Mouse (Mus musculus) MEL-GATA-1-ER (cell line): ENCODE measurements around the gene Babam2.
A peak's percentile ranks its signal among the peaks of the same experiment; 100 is the strongest.
"Not testable (repeated sequence)": the region's sequence is repeated elsewhere in the genome, so short reads cannot be mapped to it uniquely, and the experiment has no call there.

Source experiments
- DNase-seq: peaks from one replicate; pipeline ENCODE4 v3.0.0-alpha.2; 2012; ENCODE audit warnings: low read depth; ENCODE audit errors: extremely low read depth

Babam2 gene

DNA sequence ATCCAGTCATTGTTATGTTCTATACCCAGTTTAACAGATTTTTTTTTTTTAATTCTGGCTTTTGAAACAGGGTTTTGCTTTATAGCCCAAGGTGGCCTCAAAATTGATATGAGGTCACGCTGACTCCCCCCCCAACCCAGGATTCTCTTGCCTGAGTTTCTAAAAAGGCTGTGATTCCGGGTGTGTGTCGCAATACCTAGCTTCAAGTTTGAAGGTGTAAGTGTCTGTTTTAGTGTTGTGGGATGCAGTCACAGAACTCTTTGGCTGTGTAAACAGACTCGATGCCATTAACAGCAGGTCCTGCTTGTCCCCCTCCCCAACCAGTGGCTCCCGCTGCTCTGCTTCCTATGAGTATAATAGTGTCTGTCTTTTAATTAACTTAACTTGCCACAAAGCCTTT, 84.1 kb downstream of the Babam2 start:
- DNase-seq: no peak

DNA sequence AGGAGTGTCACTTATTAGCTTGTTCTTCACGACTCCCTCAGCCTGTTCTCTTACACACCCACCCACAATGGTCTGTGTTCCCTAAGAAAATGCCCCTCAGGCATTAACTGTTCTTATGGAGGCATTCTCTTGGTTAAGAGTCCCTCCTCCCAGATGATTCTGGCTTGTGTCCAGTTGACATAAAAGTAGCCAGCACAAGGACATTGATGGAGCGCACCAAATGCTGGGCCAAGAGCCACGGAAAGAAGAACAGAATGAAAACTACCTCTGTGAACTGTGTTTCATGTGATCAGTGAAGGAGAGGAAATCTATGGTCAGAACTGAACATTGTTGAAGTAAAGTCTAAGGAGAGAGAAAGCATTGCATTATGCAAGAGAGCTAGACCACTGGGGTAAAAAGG, 89.7 kb downstream of the Babam2 start:
- no peak for DNase-seq

GRCm38 (mm10) chr5:31787622-31788021, 90.1 kb downstream of the Babam2 start:
- no peak for DNase-seq

- no peak for DNase-seq
Measured at GRCm38 (mm10) chr5:31792338-31792737, 94.9 kb downstream of the Babam2 start.

DNA sequence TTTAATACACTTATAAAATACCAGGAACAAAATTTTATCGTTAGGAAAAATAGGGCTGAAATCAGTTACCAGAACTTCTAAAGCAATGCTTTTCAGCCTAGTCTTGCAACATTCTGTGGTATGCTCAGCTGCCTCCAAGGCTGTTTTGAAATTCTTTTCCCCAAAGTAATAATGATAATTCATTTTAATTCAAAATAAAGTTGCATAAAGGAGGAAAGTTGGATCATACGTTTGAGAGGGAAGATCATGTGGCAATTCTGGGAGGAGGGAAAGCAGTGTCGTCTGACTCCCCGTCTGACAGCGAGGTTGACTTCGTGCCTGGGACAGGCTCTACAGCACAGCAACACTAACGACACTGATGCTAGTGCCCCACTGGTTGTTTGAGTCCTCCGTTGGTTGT, 95.4 kb downstream of the Babam2 start:
- no peak for DNase-seq

DNA sequence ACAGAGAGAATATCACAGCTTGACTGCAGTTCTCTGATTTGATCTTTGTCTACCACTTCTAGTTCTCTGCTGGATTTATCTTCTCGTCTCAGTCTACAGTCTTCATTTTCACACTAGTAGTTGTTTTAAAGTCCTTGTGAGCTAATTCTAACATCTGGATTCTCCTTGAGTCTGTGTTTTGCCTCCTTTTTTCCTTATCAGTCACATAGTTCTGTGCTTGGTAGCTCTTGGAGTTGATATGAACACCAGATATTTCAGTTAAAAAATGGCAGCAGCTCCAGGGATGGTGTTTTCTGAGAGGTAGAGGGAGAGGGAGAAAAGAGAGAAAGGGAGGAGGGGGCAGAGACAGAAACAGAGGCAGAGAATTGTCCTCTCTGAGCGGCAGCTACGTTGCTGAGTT, 97.9 kb downstream of the Babam2 start:
- DNase-seq: no peak

DNA sequence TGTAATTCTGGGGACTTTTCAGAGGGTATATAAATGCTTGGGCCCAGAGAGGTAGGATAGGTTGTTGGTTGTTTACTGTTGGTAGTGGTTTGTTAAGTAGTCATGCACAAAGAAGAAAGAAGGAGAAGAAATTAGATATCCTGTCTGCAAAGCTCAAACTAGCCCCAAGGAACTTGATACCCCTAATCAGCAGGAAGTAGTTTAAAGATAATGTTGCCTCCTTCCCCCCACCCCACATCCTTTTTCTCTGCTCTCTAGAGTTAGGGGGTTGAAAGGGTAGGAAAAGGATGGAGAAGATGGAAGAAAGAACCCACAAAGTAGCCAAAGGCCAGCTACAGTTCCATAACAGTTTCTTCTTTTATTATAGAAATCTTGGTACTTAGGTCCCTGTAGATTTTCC, 99.5 kb downstream of the Babam2 start:
- DNase-seq: no peak

GRCm38 (mm10) chr5:31804211-31804610, 106.7 kb downstream of the Babam2 start:
- DNase-seq: not testable (repeated sequence)

DNA sequence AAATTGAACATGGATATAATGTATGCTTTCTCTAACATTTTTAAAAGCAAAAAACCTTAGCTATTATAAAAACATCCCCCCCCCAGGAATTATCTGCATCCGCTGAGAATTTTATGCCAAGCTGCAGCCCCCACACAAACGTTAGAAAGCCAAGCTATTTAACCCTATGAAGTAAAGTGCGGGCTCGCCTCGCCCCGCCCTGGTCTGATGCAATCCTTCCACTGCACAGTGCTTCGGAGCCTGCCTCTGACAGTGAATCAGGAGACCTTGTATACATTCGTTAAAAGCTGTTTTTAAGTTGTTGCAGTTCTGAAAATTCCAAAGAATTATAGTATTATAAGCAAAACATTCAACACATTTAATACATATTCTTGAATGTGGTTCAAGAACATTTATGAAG, 107.3 kb downstream of the Babam2 start:
- DNase-seq: no peak

DNA sequence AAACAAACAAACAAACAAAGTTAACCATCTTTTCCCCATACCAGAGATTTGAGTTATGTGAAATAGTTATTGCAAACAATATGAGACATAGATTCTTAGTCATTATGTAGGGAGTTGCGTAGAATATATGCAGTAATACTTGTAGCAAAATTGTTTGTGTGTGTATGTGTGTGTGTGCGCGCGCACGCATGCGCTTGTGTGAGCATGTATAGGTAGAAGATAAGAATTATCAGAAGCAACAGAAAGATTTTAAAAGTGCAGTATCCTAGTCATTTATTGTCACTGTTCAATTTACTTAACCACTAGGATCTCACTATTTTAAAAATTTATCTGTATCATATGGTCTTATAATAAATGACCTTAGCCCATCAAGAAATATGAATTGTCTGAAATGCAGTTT, 109.8 kb downstream of the Babam2 start:
- DNase-seq: no peak

GRCm38 (mm10) chr5:31808271-31808670, 110.8 kb downstream of the Babam2 start:
- DNase-seq: no peak

DNA sequence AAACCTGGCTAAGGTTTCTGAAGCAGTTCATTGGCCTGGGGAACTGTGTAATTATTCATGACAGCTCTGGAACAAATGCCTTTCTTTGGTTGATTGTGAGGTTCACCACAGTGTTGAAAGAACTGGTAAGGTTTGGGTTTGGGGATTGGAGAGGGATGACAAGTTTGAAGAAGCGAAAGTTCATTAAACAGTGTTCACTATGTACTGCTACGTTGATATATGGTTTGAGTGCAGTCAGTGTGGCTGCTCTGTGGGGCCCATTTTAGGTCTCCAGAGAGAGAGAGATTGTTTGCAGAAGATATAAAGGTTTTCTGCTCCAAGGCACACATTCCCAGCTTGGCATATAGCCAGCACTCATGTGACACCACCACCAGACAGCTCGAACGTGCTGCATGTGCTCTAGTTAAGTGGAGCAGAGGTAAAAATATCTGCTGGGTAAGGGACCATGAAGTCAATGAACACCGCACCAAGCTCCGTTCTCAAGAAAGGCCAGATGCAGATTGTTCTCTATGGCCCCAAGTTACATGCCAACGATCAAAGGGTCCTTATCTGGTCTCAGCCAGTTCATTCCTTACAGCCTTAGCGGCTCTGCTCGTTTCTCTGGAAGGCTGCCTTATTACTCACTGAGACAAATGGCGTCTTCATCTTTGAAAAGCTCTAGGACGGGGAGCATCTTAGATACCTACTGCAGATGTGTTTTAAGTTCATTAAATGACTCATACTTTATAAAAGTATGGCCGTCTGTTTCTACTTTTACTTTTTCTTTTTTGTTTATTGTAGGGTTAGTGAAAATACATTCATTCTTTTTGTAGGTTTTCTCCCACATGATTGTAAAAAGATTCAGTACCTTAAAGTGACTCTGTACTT, 113.5 kb downstream of the Babam2 start:
- DNase-seq: peak; percentile 45

- no peak for DNase-seq
Measured at GRCm38 (mm10) chr5:31811663-31812001, 114.1 kb downstream of the Babam2 start.

DNA sequence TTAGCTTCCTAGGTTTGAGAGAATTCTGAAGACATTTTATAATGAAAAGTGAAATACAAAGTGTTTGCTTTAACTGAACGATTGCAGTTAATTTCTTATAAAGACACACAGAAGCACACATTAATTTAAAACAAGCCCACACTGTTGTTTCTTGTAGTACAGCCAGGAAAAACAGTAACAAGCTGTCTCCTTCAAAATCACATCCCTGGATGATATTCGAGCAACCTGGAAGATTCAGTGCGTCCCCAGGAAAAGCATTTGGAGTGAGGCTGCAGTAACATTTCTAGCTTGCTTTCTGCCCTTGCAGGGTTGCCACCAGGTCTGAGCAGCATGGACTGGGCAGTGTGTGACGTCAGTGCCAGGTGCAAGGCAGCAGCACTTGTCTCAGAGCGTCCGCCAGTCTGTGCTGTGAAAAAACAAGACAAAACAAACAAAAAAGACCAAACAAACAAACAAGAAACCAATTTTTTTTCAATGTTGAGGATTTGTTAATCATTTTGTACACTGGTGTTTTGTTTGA, 115.7 kb downstream of the Babam2 start:
- no peak for DNase-seq

DNA sequence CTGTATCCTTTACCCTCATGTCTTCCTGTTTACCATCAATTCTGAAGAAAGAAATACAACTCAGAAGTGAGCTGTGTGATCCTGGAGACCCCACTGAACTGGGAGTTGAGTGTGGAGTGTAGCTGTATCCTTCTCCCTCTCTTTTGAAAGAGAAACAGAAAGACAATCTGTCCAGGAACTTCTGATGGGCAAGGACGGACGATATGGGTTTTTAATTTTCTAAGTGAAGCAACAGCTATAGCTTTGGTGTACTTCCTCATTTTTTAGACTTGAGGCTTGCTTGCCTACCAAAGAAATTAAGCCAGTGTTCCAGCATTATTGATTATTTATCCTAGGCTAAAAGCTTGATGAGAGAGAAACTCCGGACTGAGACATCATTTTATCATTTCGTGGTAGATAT, 116.6 kb downstream of the Babam2 start:
- DNase-seq: peak; percentile 25

DNA sequence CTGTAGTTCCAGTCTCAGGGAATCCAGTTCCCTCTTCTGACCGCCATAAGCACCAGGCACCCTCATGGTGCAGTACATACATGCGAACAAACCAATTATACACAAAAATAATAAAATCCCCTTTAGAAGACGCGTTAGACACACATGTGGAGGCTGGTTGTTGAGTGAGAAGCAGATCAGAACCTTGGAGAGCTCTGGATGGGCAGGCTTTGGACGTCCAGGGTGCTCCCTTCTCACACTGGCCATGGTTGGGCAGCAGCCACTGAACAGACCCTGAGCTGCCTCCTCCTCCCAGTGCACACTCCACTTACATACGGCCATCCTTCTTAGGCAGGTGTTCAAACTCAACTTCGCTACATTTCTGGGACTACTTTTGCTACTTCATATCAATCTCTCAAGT, 117.6 kb downstream of the Babam2 start:
- DNase-seq: no peak

- no peak for DNase-seq
Measured at GRCm38 (mm10) chr5:31816082-31816481, 118.6 kb downstream of the Babam2 start.

- DNase-seq: no peak
Measured at GRCm38 (mm10) chr5:31820801-31821200, 123.3 kb downstream of the Babam2 start.

DNA sequence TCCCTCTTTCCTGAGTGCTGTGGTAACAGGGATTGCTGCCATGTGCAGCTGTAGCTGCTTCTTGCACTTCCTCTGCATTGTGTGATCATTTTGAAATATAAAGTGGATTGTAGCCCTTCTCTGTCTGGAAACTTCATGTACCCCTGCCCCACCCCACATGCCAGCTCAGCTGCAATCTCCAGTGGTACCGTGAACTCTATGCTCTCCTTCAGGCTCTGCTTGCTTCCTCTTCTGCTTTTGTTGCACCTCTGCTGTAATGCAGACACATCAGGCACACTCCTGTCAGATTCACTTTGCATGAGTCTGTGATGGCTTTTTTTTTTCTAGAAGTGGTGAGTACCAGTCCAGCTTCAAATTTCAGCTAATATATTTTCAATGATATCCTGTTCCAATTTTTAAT, 123.7 kb downstream of the Babam2 start:
- no peak for DNase-seq

DNA sequence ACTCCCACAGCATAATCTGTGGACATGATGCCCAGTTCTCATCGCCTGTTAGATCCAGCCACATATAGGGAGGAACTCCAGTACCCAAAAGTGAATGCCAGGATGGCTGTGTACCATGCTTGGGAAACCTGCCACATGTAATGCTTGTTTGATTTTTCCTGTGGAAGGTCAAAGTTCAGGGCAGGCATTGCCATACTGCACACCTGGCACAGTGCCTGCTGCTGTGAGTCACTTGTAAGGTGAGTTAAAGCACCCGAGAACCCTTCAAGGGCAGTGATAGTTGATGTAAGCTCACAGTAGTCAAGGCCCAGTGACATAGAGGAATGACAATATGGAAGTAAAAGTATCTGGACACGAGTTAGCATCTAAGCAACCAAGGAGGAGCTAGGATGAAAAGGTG, 126.2 kb downstream of the Babam2 start:
- DNase-seq: no peak

- DNase-seq: no peak
Measured at GRCm38 (mm10) chr5:31824126-31824525, 126.6 kb downstream of the Babam2 start.

- DNase-seq: no peak
Measured at GRCm38 (mm10) chr5:31827304-31827703, 129.8 kb downstream of the Babam2 start.

- no peak for DNase-seq
Measured at GRCm38 (mm10) chr5:31827896-31828295, 130.4 kb downstream of the Babam2 start.
